Mouse (Mus musculus) spleen, postnatal 4 days (tissue): Measurements from ENCODE around the gene Traf2.

ENCODE experiments used
- DNase-seq, 2 experiments: peaks; one replicate each; pipeline ENCODE4 v3.0.0; 2022; ENCODE audit warnings: low spot score in 2 of 2

Traf2 gene

DNA sequence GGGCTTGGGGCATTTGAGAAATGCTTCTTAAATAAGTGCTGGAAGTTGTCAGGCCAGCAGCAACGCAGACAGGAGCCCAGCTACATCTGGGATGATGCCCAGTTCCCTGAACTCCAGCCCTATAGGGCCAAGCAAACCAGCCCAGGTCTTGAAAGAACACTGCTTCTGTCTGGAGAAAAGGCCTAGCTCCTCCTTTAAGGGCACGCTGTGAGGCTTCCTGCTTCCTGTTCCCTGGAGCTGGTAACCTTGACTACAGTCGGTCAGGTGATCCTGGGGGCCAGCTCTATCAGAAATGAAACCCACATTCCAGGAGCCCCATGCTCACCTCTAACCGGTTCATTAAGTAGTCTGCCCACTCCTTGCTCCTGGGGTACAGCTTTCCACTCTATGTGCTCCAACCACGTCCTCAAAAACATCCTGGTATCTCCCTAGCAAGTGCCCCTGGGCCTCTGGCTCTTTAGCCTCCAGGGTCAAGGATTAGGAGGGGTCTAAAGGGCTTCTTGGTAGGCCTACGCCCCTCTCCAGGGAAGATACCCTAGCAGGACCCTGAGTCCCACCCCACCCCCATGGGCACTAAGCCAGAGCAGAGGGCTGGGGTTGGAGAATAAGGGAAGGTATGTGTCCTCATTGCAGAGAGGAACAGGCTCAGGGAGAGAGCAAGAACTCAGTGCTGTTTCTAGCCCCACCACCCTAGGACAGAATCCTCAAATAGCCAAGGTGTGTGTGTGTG, 48.7 kb downstream of the Traf2 start:
- no peak for DNase-seq

- DNase-seq, result no peak
These were observed 50.3 kb downstream of the Traf2 start for GRCm38 (mm10) chr2:25496462-25496861.

GRCm38 (mm10) chr2:25493476-25493961, 53.2 kb downstream of the Traf2 start, which contains the start of gene Lcn12:
Gene Lcn12 (minus strand): TSS chr2:25493911.
- DNase-seq, result no peak

- no peak for DNase-seq
These were observed 53.8 kb downstream of the Traf2 start for GRCm38 (mm10) chr2:25492988-25493387.

DNA sequence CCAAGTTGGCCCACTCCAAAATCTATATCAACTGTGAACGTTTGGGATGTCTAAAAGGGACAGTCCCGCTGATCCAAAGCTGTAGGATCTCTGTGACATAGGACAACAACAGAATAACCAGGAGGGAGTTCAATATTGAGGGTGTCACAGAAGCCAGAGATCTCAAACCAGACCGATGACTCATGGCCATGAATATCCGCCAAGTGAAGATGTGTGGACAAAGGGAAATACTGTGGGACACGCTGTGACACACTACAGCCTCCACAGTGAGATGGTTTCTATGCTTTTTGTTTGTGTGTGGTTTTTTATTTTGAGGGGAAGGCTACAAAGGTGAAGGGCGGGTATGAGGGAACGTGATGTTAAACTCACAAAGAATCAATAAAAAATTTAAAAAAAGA, 58.1 kb downstream of the Traf2 start:
- DNase-seq, result no peak

- DNase-seq, result no peak
These were observed 58.6 kb downstream of the Traf2 start for GRCm38 (mm10) chr2:25487965-25488670.

GRCm38 (mm10) chr2:25484901-25485647, 61.7 kb downstream of the Traf2 start:
- DNase-seq, result no peak

GRCm38 (mm10) chr2:25482969-25483368, 63.8 kb downstream of the Traf2 start:
- DNase-seq, result peak; percentile 60 to 77

- DNase-seq, result no peak
These were observed 66.2 kb downstream of the Traf2 start for GRCm38 (mm10) chr2:25480541-25480940.

DNA sequence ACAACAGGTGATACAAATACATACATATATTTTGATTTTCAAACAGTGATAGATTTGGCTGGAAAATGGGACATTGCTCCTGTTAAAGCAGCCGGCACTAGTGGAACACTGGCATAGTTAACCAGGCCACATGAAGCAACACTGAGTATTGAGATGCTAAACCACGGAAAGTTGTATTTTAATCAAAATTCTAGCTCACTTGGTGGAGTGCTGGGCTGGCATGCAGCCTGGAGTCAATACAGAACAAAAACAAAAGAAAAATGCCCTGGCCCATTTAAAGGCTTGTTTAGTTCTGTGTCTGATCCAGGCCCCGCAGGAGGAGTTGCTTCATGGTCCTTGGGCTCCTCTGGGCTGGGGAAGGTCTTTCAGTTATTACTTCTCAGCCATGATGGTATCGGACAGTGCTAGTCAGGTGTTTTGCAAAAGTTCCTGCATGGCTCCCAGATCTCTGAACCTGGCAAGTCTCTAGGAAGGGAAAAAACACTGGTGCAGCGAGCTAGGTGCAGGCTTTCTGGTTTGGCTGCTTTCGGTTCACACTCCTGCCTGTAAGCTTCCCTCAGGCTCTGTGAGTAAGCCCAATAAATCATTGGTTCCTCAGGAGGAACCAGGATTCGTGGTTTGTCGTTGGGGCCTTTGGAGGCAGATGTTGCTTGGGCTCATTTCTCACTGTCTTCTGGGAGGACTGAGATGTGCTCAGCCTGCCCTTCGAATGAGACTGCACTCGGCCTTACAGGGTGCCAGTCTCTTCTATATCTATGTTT, 67.0 kb downstream of the Traf2 start:
- DNase-seq, result no peak

GRCm38 (mm10) chr2:25477967-25478675, 68.6 kb downstream of the Traf2 start:
- no peak for DNase-seq

GRCm38 (mm10) chr2:25477541-25477940, 69.2 kb downstream of the Traf2 start:
- DNase-seq, result no peak

DNA sequence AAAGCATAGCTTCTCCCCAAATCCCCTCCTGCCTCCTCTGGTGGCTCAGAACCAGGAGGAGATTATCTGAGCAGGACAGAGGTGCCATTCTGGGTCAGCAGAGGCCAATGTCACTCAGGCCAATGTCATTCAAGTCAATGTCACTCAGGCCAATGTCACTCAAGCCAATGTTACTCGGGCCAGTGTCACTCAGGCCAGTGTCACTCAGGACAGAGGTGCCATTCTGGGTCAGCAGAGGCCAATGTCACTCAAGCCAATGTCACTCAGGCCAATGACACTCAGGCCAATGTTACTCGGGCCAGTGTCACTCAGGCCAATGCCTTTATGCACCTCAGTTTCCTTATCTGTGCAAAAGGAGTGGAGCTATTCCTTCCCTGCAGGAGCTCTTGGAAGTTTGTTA, 74.2 kb downstream of the Traf2 start:
- DNase-seq, result no peak

- no peak for DNase-seq
These were observed 76.8 kb downstream of the Traf2 start, which contains the start of gene Ptgds for GRCm38 (mm10) chr2:25469969-25470368. Gene Ptgds (minus strand): TSS chr2:25470046.

GRCm38 (mm10) chr2:25468962-25469915, 77.5 kb downstream of the Traf2 start:
- no peak for DNase-seq
